Mouse (Mus musculus): ENCODE results near the gene Slc16a2. TPM values are rescaled to one million over a fixed set of nuclear protein-coding genes. Genes with fewer than 3 reads are reported as not detected.

Slc16a2 gene
- total RNA-seq, 2 experiments from 2014 or later, result 1.5 to 6.0 TPM

DNA sequence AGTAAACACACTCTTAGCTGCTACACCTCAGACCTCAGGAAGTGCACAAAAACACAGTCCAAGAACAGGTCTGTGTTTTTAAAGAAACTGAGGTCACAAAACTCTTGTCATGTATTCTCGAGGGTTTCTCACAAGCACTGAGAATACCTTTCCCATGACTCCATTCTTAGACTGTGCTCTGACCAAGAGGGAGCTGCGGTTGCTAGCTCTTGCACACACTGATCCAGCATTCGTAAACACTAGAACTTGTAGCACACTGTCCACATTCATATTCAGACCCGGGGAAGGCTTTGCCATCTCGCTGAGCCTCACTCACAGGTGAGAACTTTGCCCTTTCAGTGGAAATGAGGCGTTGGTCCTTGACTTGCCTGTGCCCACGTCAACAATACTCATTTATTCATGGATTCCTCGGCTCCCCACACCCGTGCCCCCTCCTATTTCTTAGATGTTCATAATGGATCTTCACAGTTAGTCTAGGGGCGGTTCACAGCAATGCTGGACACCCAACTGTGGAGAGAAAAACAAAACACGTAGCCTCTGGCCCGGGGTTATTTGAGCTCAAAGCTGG lies 102.1 kb downstream of the Slc16a2 start:
- intact Hi-C loops (cut with DNase I), result no loop called here
- H3K27ac ChIP-seq, result no peak overlapping the region
- no peak for DNase-seq
- no peak for TF ChIP-seq CTCF (IDR thresholded peaks at IDR 0.05)
- H3K4me3 ChIP-seq, result no peak overlapping the region

DNA sequence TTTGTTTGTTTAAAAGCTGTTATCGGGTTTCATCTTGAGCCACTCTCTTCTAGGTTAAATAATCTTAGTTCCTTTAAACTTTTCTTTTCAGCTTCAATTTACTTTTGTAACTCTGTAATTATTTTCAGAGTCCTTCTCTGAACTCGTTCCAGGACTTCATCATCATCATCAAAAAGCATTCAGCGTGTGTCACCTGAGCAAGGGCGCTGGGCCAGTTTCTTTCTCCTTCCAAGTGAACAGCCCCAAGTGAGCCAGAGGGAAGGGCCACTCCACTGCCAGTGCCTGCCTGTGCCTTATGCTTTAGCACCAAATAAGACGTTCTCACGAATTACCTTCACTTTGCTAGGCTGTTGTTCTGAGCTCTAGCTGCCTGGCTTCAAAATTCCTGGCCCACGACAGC lies 108.9 kb downstream of the Slc16a2 start:
- intact Hi-C loops (cut with DNase I), result no loop called here
- H3K27ac ChIP-seq, result no peak overlapping the region
- no peak overlapping the region for H3K4me3 ChIP-seq
- no peak for TF ChIP-seq CTCF (IDR thresholded peaks at IDR 0.05)
- no peak for DNase-seq

DNA sequence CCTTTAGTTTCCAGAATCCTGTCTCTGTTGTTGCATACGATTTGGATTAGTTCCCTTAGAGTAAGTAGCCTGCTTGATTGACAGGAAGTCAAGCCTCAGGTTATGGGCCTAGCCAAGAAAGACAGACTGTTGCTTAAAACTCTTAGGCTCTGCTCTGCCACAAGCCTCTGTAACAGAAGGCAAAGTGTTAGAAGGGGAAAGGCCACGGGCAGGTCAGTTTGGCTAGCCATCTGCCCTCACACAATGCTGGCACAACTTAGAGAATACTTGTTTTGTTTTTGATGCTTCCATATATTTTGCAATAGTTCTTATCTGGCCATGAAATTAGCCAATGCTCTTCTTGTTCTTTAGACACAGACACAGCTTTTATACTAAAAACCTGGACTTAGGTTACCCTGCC lies 112.1 kb downstream of the Slc16a2 start:
- no peak overlapping the region for H3K27ac ChIP-seq
- no peak for TF ChIP-seq CTCF (IDR thresholded peaks at IDR 0.05)
- DNase-seq, result no peak
- intact Hi-C loops (cut with DNase I), result no loop called here
- H3K4me3 ChIP-seq, result no peak overlapping the region

DNA sequence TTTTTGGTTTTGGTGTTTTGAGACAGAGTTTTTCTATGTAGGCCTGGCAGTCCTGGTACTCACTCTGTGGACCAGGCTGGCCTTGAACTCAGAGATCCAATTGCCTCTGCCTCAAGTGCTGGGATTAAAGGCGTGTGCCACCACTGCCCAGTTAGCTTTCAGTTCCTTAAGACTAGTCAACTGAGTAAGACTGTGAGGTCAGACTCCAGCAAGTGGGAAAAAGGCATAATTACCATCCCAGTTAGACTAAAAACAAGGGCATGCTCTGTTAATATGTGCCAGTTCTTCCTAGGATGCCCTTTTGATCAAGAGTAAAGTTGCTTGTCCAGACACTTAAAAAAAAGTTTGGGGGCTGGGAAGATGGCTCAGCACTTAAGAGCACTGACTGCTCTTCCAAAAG lies 113.2 kb downstream of the Slc16a2 start:
- intact Hi-C loops (cut with DNase I), result no loop called here
- no peak for DNase-seq
- H3K27ac ChIP-seq, result no peak overlapping the region
- TF ChIP-seq CTCF (IDR thresholded peaks at IDR 0.05), result no peak
- H3K4me3 ChIP-seq, result no peak overlapping the region

DNA sequence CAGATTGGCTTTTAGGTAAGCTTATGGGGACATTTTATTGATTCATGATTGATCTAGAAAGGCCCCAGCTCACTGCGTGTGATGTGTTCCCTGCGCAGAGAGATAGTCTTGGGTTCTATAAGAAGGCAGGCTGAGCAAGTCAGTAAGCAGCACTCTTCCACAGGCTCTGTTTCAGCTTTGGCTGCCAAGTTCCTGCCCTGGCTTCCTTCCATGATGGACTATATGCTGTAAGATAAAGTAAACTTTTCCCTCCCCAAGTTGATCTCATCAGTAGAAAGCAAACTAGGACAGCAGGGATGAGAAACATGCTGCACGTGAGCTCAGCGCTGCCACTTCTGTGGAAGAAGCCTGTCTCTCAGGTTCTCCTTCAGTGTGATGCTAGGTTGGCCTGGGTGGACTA lies 117.2 kb downstream of the Slc16a2 start:
- Histone ChIP-seq H3K4me3 (no peak overlapping the region), H3K27ac (no peak overlapping the region)
- DNase-seq, result no peak
- intact Hi-C loops (cut with DNase I), result no loop called here
- TF ChIP-seq CTCF (IDR thresholded peaks at IDR 0.05), result no peak

DNA sequence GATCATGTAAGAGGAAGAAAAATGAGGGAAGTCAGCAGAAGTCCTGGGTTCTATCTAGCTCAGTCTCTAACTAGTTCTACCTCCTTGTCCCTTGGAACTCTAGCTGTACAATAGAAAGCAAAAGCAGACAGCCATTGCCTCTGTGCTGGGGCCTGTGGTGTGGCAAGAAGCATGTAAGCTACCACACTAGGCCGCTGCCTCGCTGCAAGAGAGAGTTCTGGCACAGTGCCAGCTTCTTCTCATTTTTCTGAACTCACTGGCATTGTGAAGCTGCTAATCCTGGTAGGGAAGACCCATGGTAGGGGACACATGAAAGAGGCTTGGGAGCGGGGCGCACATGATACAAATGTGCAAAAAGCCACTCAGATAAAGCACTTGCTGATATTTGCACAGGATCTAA lies 117.8 kb downstream of the Slc16a2 start:
- intact Hi-C loops (cut with DNase I), result no loop called here
- H3K4me3 ChIP-seq, result no peak overlapping the region
- TF ChIP-seq CTCF (IDR thresholded peaks at IDR 0.05), result no peak
- no peak overlapping the region for H3K27ac ChIP-seq
- DNase-seq, result peak; percentile 20

DNA sequence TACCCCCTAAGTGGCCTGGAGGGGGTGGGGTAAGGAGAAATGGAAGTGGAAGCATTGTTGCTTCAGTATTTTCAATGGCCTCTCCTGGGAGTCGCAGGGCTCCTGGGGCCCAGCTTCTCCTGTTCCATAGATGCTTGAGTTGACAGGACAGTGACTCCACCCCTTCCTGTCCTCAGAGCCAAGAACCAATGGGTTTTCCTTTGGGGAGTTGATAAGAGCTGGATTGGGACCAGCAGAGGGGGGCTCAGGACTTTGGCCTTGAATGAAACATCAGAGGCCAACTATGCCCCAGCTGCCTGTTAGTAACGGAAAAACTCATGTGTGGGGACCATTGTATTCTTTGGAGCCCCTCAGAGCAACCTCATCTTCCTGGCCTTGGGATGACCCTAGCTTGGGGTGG lies 124.0 kb downstream of the Slc16a2 start:
- DNase-seq, result no peak
- no peak overlapping the region for H3K4me3 ChIP-seq
- no peak overlapping the region for H3K27ac ChIP-seq
- no peak for TF ChIP-seq CTCF (IDR thresholded peaks at IDR 0.05)
- intact Hi-C loops (cut with DNase I), result loop anchor here (5.0 kb wide), 1 partner anchor 150 kb away; no protein-coding TSS in a partner anchor

DNA sequence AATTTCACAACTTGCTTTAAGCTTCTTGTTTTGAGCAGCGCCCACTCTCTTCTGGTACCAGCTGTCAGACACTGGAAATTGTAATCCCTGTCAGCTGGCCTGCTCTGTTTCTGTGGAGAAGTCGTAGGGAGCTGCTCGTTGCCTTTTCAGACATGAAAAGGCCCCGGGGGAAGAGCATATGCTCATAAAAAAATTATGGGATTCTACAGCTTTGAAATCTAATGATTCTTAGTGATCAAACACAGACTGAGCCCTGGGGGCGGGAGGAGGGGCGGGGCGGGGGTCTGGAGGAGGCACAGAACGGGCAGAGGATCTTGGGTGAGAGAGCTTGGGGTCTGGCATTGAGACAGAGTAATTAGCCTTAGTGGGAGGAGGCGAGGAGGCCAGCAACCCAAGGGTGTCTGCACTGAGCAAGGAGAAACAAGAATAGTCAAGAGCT lies 125.7 kb downstream of the Slc16a2 start:
- no peak for TF ChIP-seq CTCF (IDR thresholded peaks at IDR 0.05)
- no peak for DNase-seq
- intact Hi-C loops (cut with DNase I), result loop anchor here (5.0 kb wide), 1 partner anchor 151 kb away; no protein-coding TSS in a partner anchor
- peak overlapping the region; percentile 84 for H3K27ac ChIP-seq
- peak overlapping the region; percentile 72 for H3K4me3 ChIP-seq

DNA sequence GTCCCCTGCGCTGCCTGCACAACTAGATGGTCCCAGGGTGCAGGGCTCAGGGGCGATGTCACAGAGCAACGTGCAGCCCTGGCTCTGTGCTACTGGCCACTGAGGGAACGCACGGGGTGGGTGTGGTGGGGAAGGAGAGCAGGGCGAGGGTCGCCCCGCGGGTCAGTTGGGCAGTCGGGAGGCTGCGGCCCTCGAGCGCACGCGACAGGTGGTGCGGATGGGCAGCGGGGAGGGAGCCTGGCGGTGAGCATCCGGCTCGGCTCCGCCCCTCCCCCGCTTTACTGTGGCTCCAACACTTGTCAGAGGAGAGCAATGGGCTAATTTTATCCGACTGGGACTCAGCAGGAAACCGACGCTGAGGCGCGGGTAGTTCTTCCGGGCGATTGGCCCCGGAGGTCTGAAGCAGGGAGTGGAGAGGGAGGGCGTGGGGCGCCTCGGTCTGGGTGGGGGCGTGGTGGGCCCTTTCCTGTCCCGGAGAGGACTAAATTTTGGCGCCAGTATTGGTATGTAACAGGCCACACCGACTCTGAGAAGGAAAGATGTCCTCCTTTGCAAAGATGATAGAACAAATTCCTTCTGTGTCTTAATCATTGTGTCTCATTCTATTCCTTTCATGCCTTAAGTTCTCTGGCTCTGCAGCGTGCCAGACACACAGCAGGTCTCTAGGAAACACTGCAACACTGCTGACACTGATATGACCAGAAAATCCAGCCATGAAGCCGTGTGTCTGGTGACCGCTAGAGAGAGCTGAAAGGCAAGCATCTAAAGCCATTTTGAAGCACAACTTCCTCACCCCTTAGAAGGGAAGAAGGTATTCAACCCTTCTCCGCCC lies 126.4 kb downstream of the Slc16a2 start:
- peak; percentile 81 for DNase-seq
- intact Hi-C loops (cut with DNase I), result loop anchor here (5.0 kb wide), 1 partner anchor 152 kb away; no protein-coding TSS in a partner anchor
- H3K27ac ChIP-seq, result peak overlapping the region; percentile 84
- peak overlapping the region; percentile 72 for H3K4me3 ChIP-seq
- TF ChIP-seq CTCF (IDR thresholded peaks at IDR 0.05), result peak; percentile 48

DNA sequence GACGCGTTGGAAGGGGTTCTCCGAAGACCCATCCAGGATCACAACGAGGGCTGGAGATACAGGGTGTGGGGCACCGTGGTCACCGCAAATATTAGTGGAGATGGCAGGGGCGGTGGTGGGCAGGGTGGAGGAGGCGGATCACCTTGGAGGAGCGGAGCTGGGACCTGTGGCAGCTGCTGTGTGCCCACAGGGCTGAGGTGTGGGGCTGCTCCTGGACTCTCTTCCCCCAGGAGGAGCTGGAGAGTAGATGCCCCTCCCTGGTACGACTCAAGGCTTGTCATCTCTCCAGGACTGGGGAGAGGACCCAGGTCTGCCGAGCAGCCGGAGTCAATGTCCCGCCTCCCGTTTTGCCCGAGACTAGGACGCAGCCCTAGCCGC lies 127.0 kb downstream of the Slc16a2 start:
- TF ChIP-seq CTCF (IDR thresholded peaks at IDR 0.05), result no peak
- intact Hi-C loops (cut with DNase I), result loop anchor here (5.0 kb wide), 1 partner anchor 153 kb away; no protein-coding TSS in a partner anchor

DNA sequence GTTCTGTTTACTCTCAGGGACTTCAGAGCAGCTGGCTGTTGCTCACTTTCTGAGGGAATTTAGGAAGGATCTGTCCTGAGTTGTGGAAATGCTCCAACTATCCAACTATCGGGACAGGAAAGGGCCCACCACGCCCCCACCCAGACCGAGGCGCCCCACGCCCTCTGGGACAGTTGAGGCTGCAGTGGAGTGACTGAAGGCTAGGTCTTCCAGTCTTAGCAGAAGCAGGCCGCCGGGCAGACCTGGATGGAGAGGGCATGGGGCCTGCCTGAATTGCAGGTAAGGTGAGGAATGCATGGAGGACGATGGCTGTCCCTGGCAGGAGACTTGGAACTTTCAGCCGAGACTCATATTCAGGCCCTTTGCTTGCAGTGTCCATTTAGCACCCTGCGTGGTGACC lies 127.4 kb downstream of the Slc16a2 start:
- no peak for DNase-seq
- no peak overlapping the region for H3K4me3 ChIP-seq
- H3K27ac ChIP-seq, result 0 out of 2 replicates have a peak overlapping the region, but pooled peaks have one; percentile 8
- no peak for TF ChIP-seq CTCF (IDR thresholded peaks at IDR 0.05)
- intact Hi-C loops (cut with DNase I), result no loop called here

More for the DNA sequence above, 127.0 kb downstream of the Slc16a2 start:
- no peak for DNase-seq
- peak overlapping the region; percentile 84 for H3K27ac ChIP-seq
- peak overlapping the region; percentile 72 for H3K4me3 ChIP-seq

DNA sequence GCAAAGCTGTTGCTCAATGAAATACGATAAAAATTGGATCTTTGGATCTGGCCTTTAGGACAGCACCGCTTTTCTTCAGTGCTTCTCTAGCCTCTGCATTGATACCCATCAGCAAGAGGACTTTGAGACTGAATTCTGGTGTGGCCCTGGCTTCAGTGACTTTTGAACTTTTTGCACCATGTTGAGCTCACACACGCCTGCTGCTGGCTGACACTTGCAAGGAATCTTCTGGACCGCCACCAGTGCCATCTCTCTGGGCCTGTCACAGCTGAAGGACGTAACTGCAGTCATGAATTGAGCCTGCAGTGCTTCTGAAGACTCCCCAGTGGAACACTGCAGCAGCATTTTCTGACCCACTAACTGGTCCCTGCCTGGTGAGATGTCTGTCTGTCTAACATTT lies 128.9 kb downstream of the Slc16a2 start:
- H3K4me3 ChIP-seq, result no peak overlapping the region
- H3K27ac ChIP-seq, result no peak overlapping the region
- no peak for TF ChIP-seq CTCF (IDR thresholded peaks at IDR 0.05)
- intact Hi-C loops (cut with DNase I), result no loop called here
- no peak for DNase-seq

DNA sequence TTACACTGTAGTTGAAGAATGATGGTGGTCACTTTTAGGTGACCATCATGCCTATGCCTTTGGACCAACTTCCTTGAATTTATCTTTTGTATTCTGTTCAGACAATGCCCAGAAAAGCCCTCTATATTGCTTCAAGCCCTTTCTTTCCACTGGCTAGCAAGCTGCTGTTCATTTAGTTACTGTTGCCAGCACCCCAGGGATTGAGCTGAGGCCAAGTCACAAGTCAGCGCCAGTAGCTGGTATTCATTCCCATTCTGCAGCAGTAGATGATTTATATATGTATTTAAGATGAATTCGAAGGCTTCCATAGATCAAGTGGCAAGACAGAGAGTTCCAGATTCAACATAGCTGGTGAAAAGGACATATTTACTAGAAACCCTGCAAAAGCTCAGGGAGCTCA lies 133.2 kb downstream of the Slc16a2 start:
- TF ChIP-seq CTCF (IDR thresholded peaks at IDR 0.05), result no peak
- Histone ChIP-seq H3K27ac (no peak overlapping the region), H3K4me3 (no peak overlapping the region)
- intact Hi-C loops (cut with DNase I), result no loop called here
- DNase-seq, result no peak

All from gastrocnemius, adult 2 months (tissue).